Mouse (Mus musculus) embryonic facial prominence, embryonic 13.5 days (tissue): ENCODE data around the gene Epha6. TPM values are rescaled to one million over a fixed set of nuclear protein-coding genes. Genes with fewer than 3 reads are reported as not detected.

Source experiments
- ATAC-seq: fragments of 200-750 bp; cut with Nextera tagmentation; 2 replicates; pipeline ENCODE4 v1.8.0; 2017; ENCODE audit warnings: low read depth; ENCODE audit not compliant: insufficient number of reproducible peaks, insufficient read depth, low FRiP score, low TSS enrichment
- H3K27ac ChIP-seq: fragments of 300-500 bp; sonication (generic); 2 replicates; pipeline ENCODE4 v1.5.1; 2015; ENCODE audit warnings: moderate library complexity, mild to moderate bottlenecking, inconsistent platforms
- H3K27me3 ChIP-seq: fragments of 300-500 bp; sonication (generic); 2 replicates; pipeline ENCODE4 v1.6.1; 2015; ENCODE audit warnings: mild to moderate bottlenecking, inconsistent platforms
- H3K36me3 ChIP-seq: fragments of 300-500 bp; sonication (generic); 2 replicates; pipeline ENCODE4 v1.6.1; 2015; ENCODE audit warnings: mild to moderate bottlenecking, inconsistent platforms
- H3K4me1 ChIP-seq: fragments of 300-500 bp; sonication (generic); 2 replicates; pipeline ENCODE4 v1.6.1; 2015; ENCODE audit warnings: inconsistent platforms
- H3K4me2 ChIP-seq: fragments of 300-500 bp; sonication (generic); 2 replicates; pipeline ENCODE4 v1.6.1; 2015; ENCODE audit warnings: moderate library complexity, mild to moderate bottlenecking, inconsistent platforms
- H3K4me3 ChIP-seq: fragments of 300-500 bp; sonication (generic); 2 replicates; pipeline ENCODE4 v1.5.1; 2015; ENCODE audit warnings: mild to moderate bottlenecking, inconsistent platforms
- H3K9ac ChIP-seq: fragments of 300-500 bp; sonication (generic); 2 replicates; pipeline ENCODE4 v1.6.1; 2015; ENCODE audit warnings: mild to moderate bottlenecking, inconsistent platforms
- H3K9me3 ChIP-seq: fragments of 300-500 bp; sonication (generic); 2 replicates; pipeline ENCODE4 v1.6.1; 2016; ENCODE audit warnings: inconsistent platforms
- WGBS: fragments of 180-500 bp; shearing (Covaris S2); methylation state at CpG from one replicate; pipeline ENCODE4 v1.1.7; 2015; ENCODE audit warnings: mixed read lengths; 5-methylcytosine and 5-hydroxymethylcytosine counted together
- polyA plus RNA-seq: library from polyadenylated mRNA; unstranded; fragments of >200 nt; fragmentation: Nextera tagmentation; extraction: Ambion mirVana; gene quantifications from 2 replicates; pipeline ENCODE4 v1.2.1, GENCODE M21; 2015

The Epha6 gene
- polyA plus RNA-seq, 1 experiment from 2014 or later, result 0.76 TPM

- Histone ChIP-seq H3K9ac (no peak overlapping the region), H3K4me1 (no peaks in the 10 kb centered on the region), H3K9me3 (no peaks in the 10 kb centered on the region), H3K36me3 (no peaks in the 10 kb centered on the region), H3K4me2 (no peak overlapping the region), H3K27me3 (no peaks in the 10 kb centered on the region), H3K27ac (no peak overlapping the region), H3K4me3 (no peak overlapping the region)
- ATAC-seq, result no peak
- 68% methylated on average over 1 of the region's 1 CpGs for WGBS
Measured at GRCm38 (mm10) chr16:60095333-60095732, 510.0 kb downstream of the Epha6 start.

- H3K4me1 ChIP-seq, result no peaks in the 10 kb centered on the region
- no peaks in the 10 kb centered on the region for H3K36me3 ChIP-seq
- no peaks in the 10 kb centered on the region for H3K9me3 ChIP-seq
- ATAC-seq, result no peak
- H3K4me2 ChIP-seq, result no peak overlapping the region
- H3K4me3 ChIP-seq, result no peak overlapping the region
- H3K27me3 ChIP-seq, result no peaks in the 10 kb centered on the region
- WGBS, result 97% methylated on average over 3 of the region's 3 CpGs
- no peak overlapping the region for H3K9ac ChIP-seq
- H3K27ac ChIP-seq, result no peak overlapping the region
Measured at GRCm38 (mm10) chr16:60086976-60087375, 518.4 kb downstream of the Epha6 start.

GRCm38 (mm10) chr16:60070457-60071112 lies 534.7 kb downstream of the Epha6 start:
- Histone ChIP-seq H3K27ac (no peak overlapping the region), H3K27me3 (no peaks in the 10 kb centered on the region), H3K4me2 (no peak overlapping the region), H3K9ac (no peak overlapping the region), H3K4me3 (no peak overlapping the region), H3K36me3 (no peaks in the 10 kb centered on the region), H3K4me1 (no peaks in the 10 kb centered on the region), H3K9me3 (no peaks in the 10 kb centered on the region)
- no peak for ATAC-seq
- WGBS, result 78% methylated on average over 10 of the region's 10 CpGs

- Histone ChIP-seq H3K4me3 (no peak overlapping the region), H3K36me3 (no peaks in the 10 kb centered on the region), H3K27me3 (no peaks in the 10 kb centered on the region), H3K4me1 (no peaks in the 10 kb centered on the region), H3K4me2 (no peak overlapping the region), H3K27ac (no peak overlapping the region), H3K9me3 (no peaks in the 10 kb centered on the region), H3K9ac (no peak overlapping the region)
- WGBS, result 75% methylated on average over 1 of the region's 1 CpGs
- no peak for ATAC-seq
Measured at GRCm38 (mm10) chr16:60043809-60044208, 561.5 kb downstream of the Epha6 start.

GRCm38 (mm10) chr16:60028381-60028780 lies 577.0 kb downstream of the Epha6 start:
- WGBS, result 60% methylated on average over 1 of the region's 1 CpGs
- no peak overlapping the region for H3K27ac ChIP-seq

GRCm38 (mm10) chr16:60006857-60007568 lies 598.3 kb downstream of the Epha6 start:
- no peak for ATAC-seq
- H3K27ac ChIP-seq, result no peak overlapping the region
- no peak overlapping the region for H3K4me3 ChIP-seq
- 61% methylated on average over 2 of the region's 2 CpGs for WGBS
- no peaks in the 10 kb centered on the region for H3K27me3 ChIP-seq
- no peak overlapping the region for H3K4me2 ChIP-seq
- no peaks in the 10 kb centered on the region for H3K4me1 ChIP-seq
- H3K36me3 ChIP-seq, result no peaks in the 10 kb centered on the region
- H3K9me3 ChIP-seq, result no peaks in the 10 kb centered on the region
- no peak overlapping the region for H3K9ac ChIP-seq

More at GRCm38 (mm10) chr16:60028381-60028780, 577.0 kb downstream of the Epha6 start:
- Histone ChIP-seq H3K9me3 (no peaks in the 10 kb centered on the region), H3K4me3 (no peak overlapping the region), H3K36me3 (no peaks in the 10 kb centered on the region), H3K27me3 (no peaks in the 10 kb centered on the region), H3K4me1 (no peaks in the 10 kb centered on the region), H3K9ac (no peak overlapping the region), H3K4me2 (no peak overlapping the region)
- no peak for ATAC-seq

- H3K27me3 ChIP-seq, result no peaks in the 10 kb centered on the region
- WGBS, result 52% methylated on average over 4 of the region's 4 CpGs
Measured at GRCm38 (mm10) chr16:59969816-59970215, 635.5 kb downstream of the Epha6 start.

GRCm38 (mm10) chr16:59955731-59956130 lies 649.6 kb downstream of the Epha6 start:
- no peak overlapping the region for H3K4me2 ChIP-seq
- no peak for ATAC-seq

More at GRCm38 (mm10) chr16:59969816-59970215, 635.5 kb downstream of the Epha6 start:
- Histone ChIP-seq H3K36me3 (no peaks in the 10 kb centered on the region), H3K27ac (no peak overlapping the region), H3K9me3 (no peaks in the 10 kb centered on the region), H3K4me3 (no peak overlapping the region), H3K4me2 (no peak overlapping the region), H3K9ac (no peak overlapping the region), H3K4me1 (no peaks in the 10 kb centered on the region)
- ATAC-seq, result no peak

GRCm38 (mm10) chr16:59923696-59924095 lies 681.6 kb downstream of the Epha6 start:
- Histone ChIP-seq H3K9ac (no peak overlapping the region), H3K27me3 (no peaks in the 10 kb centered on the region)
- 91% methylated on average over 4 of the region's 4 CpGs for whole genome bisulfite sequencing

More at GRCm38 (mm10) chr16:59955731-59956130, 649.6 kb downstream of the Epha6 start:
- 81% methylated on average over 2 of the region's 2 CpGs for WGBS
- no peaks in the 10 kb centered on the region for H3K4me1 ChIP-seq
- H3K27me3 ChIP-seq, result no peaks in the 10 kb centered on the region
- H3K9ac ChIP-seq, result no peak overlapping the region
- no peak overlapping the region for H3K27ac ChIP-seq
- H3K4me3 ChIP-seq, result no peak overlapping the region
- no peaks in the 10 kb centered on the region for H3K36me3 ChIP-seq
- H3K9me3 ChIP-seq, result no peaks in the 10 kb centered on the region

GRCm38 (mm10) chr16:59880073-59880472 lies 725.3 kb downstream of the Epha6 start:
- H3K9me3 ChIP-seq, result no peaks in the 10 kb centered on the region
- no peak overlapping the region for H3K4me2 ChIP-seq
- H3K9ac ChIP-seq, result no peak overlapping the region
- H3K36me3 ChIP-seq, result no peaks in the 10 kb centered on the region
- no peak overlapping the region for H3K4me3 ChIP-seq
- H3K27ac ChIP-seq, result no peak overlapping the region
- no peaks in the 10 kb centered on the region for H3K27me3 ChIP-seq
- WGBS, result 90% methylated on average over 13 of the region's 13 CpGs
- no peak for ATAC-seq
- H3K4me1 ChIP-seq, result no peaks in the 10 kb centered on the region

More at GRCm38 (mm10) chr16:59923696-59924095, 681.6 kb downstream of the Epha6 start:
- Histone ChIP-seq H3K4me3 (no peak overlapping the region), H3K4me1 (no peaks in the 10 kb centered on the region), H3K27ac (no peak overlapping the region), H3K4me2 (no peak overlapping the region), H3K9me3 (no peaks in the 10 kb centered on the region), H3K36me3 (no peaks in the 10 kb centered on the region)
- no peak for ATAC-seq

- H3K36me3 ChIP-seq, result no peaks in the 10 kb centered on the region
- no peak overlapping the region for H3K9ac ChIP-seq
- 83% methylated on average over 3 of the region's 3 CpGs for WGBS
- no peak overlapping the region for H3K27ac ChIP-seq
- no peak for ATAC-seq
- H3K4me2 ChIP-seq, result no peak overlapping the region
- no peak overlapping the region for H3K4me3 ChIP-seq
- no peaks in the 10 kb centered on the region for H3K27me3 ChIP-seq
- H3K9me3 ChIP-seq, result no peaks in the 10 kb centered on the region
- no peaks in the 10 kb centered on the region for H3K4me1 ChIP-seq
Measured at GRCm38 (mm10) chr16:59871792-59872191, 733.5 kb downstream of the Epha6 start.

- Histone ChIP-seq H3K27ac (no peak overlapping the region), H3K4me1 (no peaks in the 10 kb centered on the region), H3K9me3 (no peaks in the 10 kb centered on the region), H3K4me2 (no peak overlapping the region), H3K36me3 (no peaks in the 10 kb centered on the region), H3K4me3 (no peak overlapping the region), H3K27me3 (no peaks in the 10 kb centered on the region), H3K9ac (no peak overlapping the region)
- 74% methylated on average over 7 of the region's 7 CpGs for WGBS
- ATAC-seq, result no peak
Measured at GRCm38 (mm10) chr16:59854160-59854717, 751.1 kb downstream of the Epha6 start.
